Mouse (Mus musculus) gastrocnemius, postnatal 4 days (tissue): Measurements from ENCODE around the gene Med16. TPM values are rescaled to one million over a fixed set of nuclear protein-coding genes. Genes with fewer than 3 reads are reported as not detected.
"Not testable (repeated sequence)": the region's sequence is repeated elsewhere in the genome, so short reads cannot be mapped to it uniquely, and the experiment has no call there.

ENCODE experiments used
- DNase-seq, 2 experiments: peaks; one replicate each; pipeline ENCODE4 v3.0.0; 2021 to 2022; ENCODE audit warnings: low spot score in 2 of 2, mixed read lengths in 2 of 2
- total RNA-seq, 2 experiments: library from RNA; stranded (reverse); gene quantifications; 2 replicates each; pipeline ENCODE4 v1.2.3; 2021

Gene Med16
- total RNA-seq, 2 experiments from 2014 or later, result 39.4 to 41.1 TPM

- no peak for DNase-seq
These were observed 22.1 kb downstream of the Med16 start for GRCm38 (mm10) chr10:79886611-79887010.

- DNase-seq, result no peak
These were observed 22.7 kb downstream of the Med16 start, which contains the start of gene Elane for GRCm38 (mm10) chr10:79886054-79886453. Gene Elane, plus strand, starts transcription at chr10:79886247.

DNA sequence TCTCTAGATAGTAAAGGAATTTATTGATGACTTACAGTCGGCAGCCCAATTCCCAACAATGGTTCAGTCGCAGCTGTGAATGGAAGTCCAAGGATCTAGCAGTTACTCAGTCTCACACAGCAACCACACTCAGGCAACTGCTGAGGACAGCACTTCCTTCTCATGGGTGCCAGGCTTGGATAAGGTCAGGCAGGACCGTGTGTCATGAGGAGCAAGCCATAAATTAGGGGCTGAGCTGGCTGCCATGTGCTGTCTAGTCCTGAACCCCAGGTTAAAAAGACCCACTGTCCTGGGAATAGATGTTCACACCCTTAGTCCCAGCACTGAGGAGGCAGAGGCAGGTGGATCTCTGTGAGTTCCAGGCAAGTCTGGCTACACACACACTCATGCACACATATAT is 23.8 kb downstream of the Med16 start:
- not testable (repeated sequence) for DNase-seq

DNA sequence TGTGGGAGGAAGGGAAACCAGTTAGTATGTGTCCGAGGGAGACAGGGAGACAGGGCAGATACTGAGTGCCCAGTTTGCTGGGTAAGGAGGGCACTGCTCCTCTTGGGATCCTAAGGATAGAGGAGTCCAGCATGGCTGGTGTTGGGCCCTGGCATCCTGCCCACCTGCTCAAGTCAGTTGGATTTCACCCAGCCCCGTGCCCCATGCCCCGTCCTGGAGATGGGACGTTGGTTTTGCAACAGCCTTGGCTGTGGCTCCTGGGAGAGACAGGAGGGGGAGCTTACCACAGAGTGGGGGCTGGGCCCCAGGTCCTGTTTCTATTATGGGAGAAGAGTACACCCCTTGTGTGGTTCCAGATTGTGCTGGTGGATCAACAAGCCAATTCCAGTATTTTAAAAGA is 24.3 kb downstream of the Med16 start:
- no peak for DNase-seq

DNA sequence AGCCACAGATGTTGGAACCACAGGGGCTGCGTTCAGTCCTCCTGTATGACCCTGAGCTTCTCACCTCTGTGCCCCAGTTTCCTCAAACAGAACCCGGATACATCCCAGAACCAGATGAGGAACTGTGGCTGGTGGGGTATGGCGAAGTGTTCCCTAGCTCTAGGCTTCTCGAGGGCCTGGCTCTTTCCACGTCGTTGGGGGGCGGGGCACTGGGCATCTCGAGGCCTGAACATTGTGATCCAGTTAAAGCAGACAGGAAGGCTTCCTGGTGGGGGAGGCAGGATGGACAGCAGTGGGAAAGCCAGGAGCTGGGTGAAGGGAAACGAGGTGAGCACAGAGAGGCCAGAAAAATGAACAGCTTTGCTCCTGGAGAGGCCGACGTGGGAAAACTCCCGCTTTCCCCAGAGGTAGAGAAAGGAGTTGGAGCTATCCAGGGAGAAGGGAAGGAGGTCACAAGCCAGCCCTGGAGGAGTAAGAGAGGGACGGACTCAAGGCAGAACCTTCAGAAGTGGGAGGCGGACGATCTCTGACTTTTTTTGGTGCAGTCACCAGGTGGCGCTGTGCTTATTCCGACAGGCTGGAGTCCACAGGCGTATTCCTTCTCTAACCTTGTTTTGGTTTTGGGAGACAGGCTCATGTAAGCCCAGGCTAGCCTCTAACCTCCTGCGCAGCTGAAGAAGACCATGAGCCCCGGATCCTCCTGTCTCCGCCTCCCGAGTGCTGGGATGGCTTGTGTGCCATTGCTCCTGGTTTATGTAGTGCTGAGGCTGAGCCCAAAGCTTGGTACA is 25.2 kb downstream of the Med16 start:
- peak in 1 of 2 experiments; percentile 77 for DNase-seq

- no peak for DNase-seq
These were observed 26.7 kb downstream of the Med16 start for GRCm38 (mm10) chr10:79881981-79882380.

- no peak for DNase-seq
These were observed 28.0 kb downstream of the Med16 start for GRCm38 (mm10) chr10:79880721-79881120.

DNA sequence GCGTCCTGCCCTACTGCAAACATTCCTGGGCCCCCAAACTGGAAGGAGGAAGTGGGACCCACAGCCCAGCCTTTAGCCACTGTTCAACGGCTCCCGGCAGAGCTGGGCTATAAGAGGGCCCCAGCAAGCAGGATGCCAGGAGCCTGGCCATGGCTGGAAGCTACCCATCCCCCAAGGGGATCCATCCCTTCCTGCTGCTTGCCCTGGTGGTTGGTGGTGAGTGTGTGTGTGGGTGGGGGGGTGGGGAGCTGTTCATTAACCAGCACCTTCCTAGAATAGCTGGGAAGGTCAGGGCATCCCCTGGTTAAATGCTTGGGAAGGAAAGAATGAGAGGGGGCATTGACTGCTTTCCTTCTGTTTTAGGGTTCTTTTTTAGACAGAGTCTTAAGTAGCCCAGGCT is 29.2 kb downstream of the Med16 start:
- no peak for DNase-seq

DNA sequence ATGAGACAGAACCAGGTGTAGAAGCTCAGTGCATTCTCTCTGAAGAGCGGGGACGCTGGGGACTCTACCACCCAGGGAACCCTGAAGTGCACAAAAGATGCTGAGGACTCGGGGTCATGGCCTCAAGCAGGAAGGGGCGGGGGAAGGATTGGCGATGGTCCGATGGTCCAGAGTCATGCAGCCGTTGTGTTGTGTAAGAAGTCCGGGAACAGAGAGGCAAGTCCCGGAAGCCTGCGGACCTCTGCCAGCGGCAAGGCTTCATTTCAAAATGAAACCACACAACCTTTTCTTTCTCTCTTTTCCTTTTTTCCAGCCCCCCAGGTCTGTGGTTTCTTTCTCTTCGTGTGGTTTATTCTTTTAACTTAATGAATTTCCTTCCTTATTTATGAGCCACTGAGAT is 31.0 kb downstream of the Med16 start:
- DNase-seq, result no peak

GRCm38 (mm10) chr10:79877174-79877573 is 31.5 kb downstream of the Med16 start:
- no peak for DNase-seq

DNA sequence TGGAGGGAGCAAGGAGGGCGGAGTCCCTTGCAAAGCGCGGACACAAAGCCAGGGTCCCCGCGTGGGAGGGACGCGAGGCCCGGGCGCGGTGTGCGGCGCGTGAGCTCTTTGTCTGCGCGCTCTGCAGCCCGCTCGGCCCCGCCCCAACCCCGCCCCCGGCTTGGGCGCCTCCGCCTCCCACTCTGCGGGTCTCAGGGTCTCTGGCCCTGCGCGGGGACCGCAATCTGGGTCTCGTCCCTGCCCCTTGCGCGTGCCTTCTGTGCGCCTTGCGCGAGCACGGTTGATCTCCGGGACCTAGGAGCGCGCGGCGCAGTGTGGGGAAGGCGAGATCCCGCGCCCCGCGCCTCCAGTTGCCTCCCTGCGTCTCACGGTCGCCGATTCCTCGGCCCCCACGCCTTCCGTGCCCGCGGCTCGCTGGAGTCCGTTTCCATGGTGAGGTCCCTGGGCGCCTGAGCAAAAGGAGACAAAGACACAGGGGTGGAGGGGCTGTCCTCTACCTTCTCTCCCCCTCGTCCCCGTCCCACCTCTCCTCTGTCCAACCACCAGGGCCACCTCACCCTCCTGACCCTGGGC is 34.3 kb downstream of the Med16 start, which contains the start of the genes Prtn3 and Plppr3:
TSS of gene Prtn3 (plus strand) at position 187 of the 573 bp plus-strand sequence.
TSS of gene Plppr3 (minus strand) at position 345 of the 573 bp plus-strand sequence.
- no peak for DNase-seq

DNA sequence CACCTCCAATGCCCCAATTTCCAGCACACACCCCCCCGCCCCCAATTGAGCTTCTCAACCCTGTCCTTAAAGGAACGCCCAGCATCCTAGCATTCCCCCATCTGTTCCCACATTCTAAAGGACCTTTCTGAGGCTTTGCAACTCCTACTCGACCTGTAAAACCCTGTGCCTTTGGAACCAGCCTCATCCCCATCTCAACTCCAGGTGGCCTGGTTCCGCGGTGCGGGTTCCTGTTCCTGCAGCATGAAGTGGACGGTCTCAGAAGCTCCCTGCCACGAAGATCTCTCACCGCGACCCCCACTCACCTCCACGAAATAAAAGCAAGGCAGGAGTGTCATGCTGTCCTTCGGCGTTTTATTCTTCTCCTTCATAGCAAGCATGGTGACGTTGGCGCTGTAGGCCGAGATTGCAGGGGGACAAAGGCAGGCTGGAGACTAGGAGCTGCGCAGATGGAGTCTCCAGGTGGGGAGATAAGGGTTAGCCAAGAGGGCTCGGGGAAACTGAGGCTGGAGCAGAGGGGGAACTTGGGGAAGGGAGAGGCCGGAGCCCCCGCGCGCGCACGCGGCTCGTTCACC is 34.9 kb downstream of the Med16 start:
- no peak for DNase-seq

DNA sequence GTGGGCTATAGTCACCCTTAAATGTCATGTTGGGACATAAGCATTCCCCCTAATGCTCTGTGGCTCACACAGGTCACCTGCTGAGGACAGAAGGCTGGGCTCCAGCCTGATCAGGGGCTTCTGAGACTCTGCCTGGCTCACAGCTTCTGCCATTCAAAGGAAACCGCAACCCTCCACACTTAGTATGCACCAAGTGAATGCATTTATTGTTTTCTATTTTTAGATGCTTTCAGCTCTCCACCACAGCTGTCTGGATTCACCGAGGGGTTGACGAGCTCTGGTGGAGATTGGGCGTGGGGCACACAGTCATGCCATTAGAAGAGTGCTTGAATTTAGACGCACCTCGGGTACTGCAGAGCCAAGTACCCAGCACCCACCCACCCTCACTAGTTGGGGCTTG is 35.4 kb downstream of the Med16 start:
- no peak for DNase-seq

GRCm38 (mm10) chr10:79872862-79873261 is 35.9 kb downstream of the Med16 start:
- DNase-seq, result no peak

GRCm38 (mm10) chr10:79871845-79872244 is 36.9 kb downstream of the Med16 start:
- no peak for DNase-seq

DNA sequence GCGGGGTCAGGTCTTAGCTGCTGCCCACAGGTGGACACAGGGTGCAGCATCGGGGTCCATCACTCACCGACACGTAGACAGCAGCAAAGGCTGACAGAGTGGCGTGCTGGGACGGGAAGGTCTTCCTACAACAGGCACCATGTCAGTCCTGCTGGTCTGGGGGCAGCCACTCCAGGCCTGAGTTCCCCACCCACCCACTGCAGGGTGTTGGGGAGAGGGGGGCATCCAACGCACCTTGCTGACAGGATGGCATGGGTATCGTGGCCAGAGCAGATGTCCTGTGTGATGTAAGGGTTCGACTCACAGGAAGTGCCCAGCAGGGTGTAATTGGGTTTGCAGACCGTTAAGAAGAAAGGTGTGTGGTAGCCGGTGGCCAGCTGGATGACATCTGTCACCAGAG is 42.1 kb downstream of the Med16 start:
- no peak for DNase-seq

- no peak for DNase-seq
These were observed 42.9 kb downstream of the Med16 start for GRCm38 (mm10) chr10:79865801-79866295.

DNA sequence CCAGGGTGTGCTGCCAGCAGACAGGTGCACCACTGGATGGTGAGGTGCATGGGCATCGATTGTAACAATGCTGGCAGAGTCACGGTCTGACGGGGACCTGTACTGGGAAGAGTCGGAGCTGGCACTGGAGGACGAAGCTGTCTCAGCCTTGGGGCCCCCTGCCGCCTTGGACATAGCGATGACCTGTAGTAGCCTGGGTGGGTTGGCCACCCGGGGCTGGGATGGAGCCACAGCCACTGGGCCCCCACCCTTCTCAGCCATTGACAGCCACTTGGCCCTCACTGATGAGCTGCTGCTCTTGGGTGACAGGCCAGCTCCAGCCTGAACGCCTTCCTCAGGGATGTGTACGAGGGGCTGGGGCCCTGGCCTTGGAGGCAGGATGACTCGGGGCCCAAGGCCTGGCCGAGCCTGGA is 43.5 kb downstream of the Med16 start:
- DNase-seq, result no peak

- DNase-seq, result no peak
These were observed 44.2 kb downstream of the Med16 start for GRCm38 (mm10) chr10:79864351-79865188.

DNA sequence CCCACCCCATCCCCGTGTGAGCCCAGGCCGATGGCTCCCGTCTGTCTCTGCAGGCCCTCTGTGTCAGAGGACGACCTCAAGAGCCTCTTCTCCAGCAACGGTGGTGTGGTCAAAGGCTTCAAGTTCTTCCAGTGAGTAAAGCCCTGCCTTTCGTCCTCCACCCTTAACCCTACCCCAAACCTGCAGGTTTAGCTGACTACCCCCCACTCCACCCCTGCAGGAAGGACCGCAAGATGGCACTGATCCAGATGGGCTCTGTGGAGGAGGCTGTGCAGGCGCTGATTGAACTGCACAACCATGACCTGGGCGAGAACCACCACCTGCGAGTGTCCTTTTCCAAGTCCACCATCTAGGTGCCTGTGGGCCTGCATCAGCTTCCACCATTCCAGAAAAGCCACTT is 45.8 kb downstream of the Med16 start:
- DNase-seq, result no peak
